Mouse (Mus musculus) heart, adult 2 months (tissue): Measurements from ENCODE around the gene Ppargc1a.

Experiments
- CTCF ChIP-seq: fragments of 200-600 bp; IDR thresholded peaks from 2 replicates; pipeline ENCODE4 v1.8.1; 2022; ENCODE audit warnings: antibody characterized with exemption, mild to moderate bottlenecking, moderate library complexity
- EP300 ChIP-seq: fragments of 200-500 bp; IDR thresholded peaks from 2 replicates; pipeline ENCODE4 v1.6.1; 2011; ENCODE audit warnings: low read depth, low read length, control low read depth; ENCODE audit not compliant: insufficient read depth
- POLR2A ChIP-seq: fragments of 200-500 bp; IDR thresholded peaks from 2 replicates; pipeline ENCODE4 v1.6.1; 2011; ENCODE audit warnings: mild to moderate bottlenecking, low read depth, low read length, control low read depth; ENCODE audit not compliant: insufficient read depth

- TF ChIP-seq EP300 (no peak), POLR2A (no peak), CTCF (no peak)
These were observed 718 bp upstream of the Ppargc1a start for GRCm38 (mm10) chr5:51568198-51568690.
